Mouse (Mus musculus) midbrain, embryonic 13.5 days (tissue): ENCODE results near the gene Sorl1. TPM values are rescaled to one million over a fixed set of nuclear protein-coding genes. Genes with fewer than 3 reads are reported as not detected.
A peak's percentile ranks its signal among the peaks of the same experiment; 100 is the strongest.

Experiments used
- ATAC-seq: fragments of 200-750 bp; cut with Nextera tagmentation; 2 replicates; pipeline ENCODE4 v1.8.0; 2017; ENCODE audit warnings: mild to moderate bottlenecking, moderate TSS enrichment, moderate library complexity
- H3K27ac ChIP-seq: fragments of 300-500 bp; sonication (generic); 2 replicates; pipeline ENCODE4 v1.5.1; 2015; ENCODE audit warnings: inconsistent platforms, mild to moderate bottlenecking, moderate library complexity
- H3K27me3 ChIP-seq: fragments of 300-500 bp; sonication (generic); 2 replicates; pipeline ENCODE4 v1.6.1; 2015; ENCODE audit warnings: mild to moderate bottlenecking, inconsistent platforms
- H3K36me3 ChIP-seq: fragments of 300-500 bp; sonication (generic); 2 replicates; pipeline ENCODE4 v1.6.1; 2015; ENCODE audit warnings: mild to moderate bottlenecking, inconsistent platforms
- H3K4me1 ChIP-seq: fragments of 300-500 bp; sonication (generic); replicated peaks from 2 replicates; pipeline ENCODE4 v1.6.1; 2015; ENCODE audit warnings: inconsistent platforms
- H3K4me2 ChIP-seq: fragments of 300-500 bp; sonication (generic); replicated peaks from 2 replicates; pipeline ENCODE4 v1.6.1; 2015; ENCODE audit warnings: moderate library complexity, mild to moderate bottlenecking, inconsistent platforms
- H3K4me3 ChIP-seq: fragments of 300-500 bp; sonication (generic); replicated peaks from 2 replicates; pipeline ENCODE4 v1.5.1; 2015; ENCODE audit warnings: mild to moderate bottlenecking, inconsistent platforms
- H3K9ac ChIP-seq: fragments of 300-500 bp; sonication (generic); replicated peaks from 2 replicates; pipeline ENCODE4 v1.6.1; 2015; ENCODE audit warnings: mild to moderate bottlenecking, inconsistent platforms
- H3K9me3 ChIP-seq: fragments of 300-500 bp; sonication (generic); 2 replicates; pipeline ENCODE4 v1.6.1; 2016; ENCODE audit warnings: mild to moderate bottlenecking, inconsistent platforms
- WGBS: fragments of 180-500 bp; shearing (Covaris S2); methylation state at CpG from one replicate; pipeline ENCODE4 v1.1.7; 2015; 5-methylcytosine and 5-hydroxymethylcytosine counted together
- polyA plus RNA-seq: library from polyadenylated mRNA; unstranded; fragments of >200 nt; fragmentation: Nextera tagmentation; extraction: Ambion mirVana; gene quantifications from 2 replicates; pipeline ENCODE4 v1.2.1, GENCODE M21; 2015

The Sorl1 gene
- polyA plus RNA-seq, 1 experiment from 2014 or later = 5.4 TPM

DNA sequence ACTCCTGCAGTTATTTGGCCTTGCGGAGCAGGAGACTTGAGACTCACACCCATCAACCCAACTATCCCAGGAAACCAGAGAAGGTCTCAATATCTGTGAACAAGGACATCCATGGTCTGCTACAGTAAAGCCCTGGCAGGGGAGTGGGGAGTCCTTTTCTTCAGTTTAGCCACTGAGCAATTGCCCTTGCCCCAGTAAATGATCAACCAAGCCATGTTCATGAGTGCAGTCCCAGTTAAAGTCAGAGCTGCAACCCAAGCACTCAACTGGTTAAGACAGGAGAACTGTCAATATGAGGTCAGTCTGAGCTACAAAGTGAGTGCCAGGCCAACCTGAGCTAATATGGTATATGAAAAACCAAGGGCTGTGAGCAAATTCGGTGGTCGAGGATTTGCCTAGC lies 140.8 kb downstream of the Sorl1 start:
- no peak overlapping the region for H3K4me3 ChIP-seq
- no peaks in the 10 kb centered on the region for H3K27me3 ChIP-seq
- H3K4me1 ChIP-seq = no peaks in the 10 kb centered on the region
- H3K9ac ChIP-seq = no peak overlapping the region
- no peak overlapping the region for H3K4me2 ChIP-seq
- H3K9me3 ChIP-seq = no peaks in the 10 kb centered on the region
- H3K27ac ChIP-seq = no peak overlapping the region
- 88% methylated on average over 3 of the region's 3 CpGs for WGBS
- ATAC-seq = no peak
- peaks cover 16% of the 10 kb centered on the region for H3K36me3 ChIP-seq

DNA sequence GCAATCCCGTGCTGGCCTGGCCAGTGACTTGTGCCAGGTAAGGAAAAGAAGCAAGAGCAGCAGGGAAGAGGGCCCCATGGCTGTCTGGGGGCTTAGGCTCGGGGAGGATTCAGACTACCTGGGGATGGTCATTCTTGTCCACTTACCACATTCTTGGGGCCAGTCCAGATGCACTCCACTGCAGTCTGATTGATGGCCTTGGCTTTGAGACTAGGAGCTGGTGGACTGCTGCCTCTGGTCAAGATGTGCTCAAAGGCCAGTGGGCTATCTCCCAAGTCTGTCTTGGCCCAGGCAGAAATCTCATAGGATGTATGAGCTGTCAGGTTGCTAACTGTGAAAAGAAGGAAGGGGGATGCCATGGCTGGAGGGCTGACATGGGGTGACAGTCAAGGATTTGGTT lies 141.3 kb downstream of the Sorl1 start:
- H3K27me3 ChIP-seq = no peaks in the 10 kb centered on the region
- H3K4me2 ChIP-seq = no peak overlapping the region
- no peak overlapping the region for H3K9ac ChIP-seq
- peaks cover 19% of the 10 kb centered on the region for H3K36me3 ChIP-seq
- H3K9me3 ChIP-seq = peaks cover 2% of the 10 kb centered on the region; the same call in 1 of the 2 replicates
- no peak for ATAC-seq
- no peak overlapping the region for H3K27ac ChIP-seq
- no peak overlapping the region for H3K4me3 ChIP-seq
- WGBS = 86% methylated on average over 2 of the region's 2 CpGs
- H3K4me1 ChIP-seq = no peaks in the 10 kb centered on the region

DNA sequence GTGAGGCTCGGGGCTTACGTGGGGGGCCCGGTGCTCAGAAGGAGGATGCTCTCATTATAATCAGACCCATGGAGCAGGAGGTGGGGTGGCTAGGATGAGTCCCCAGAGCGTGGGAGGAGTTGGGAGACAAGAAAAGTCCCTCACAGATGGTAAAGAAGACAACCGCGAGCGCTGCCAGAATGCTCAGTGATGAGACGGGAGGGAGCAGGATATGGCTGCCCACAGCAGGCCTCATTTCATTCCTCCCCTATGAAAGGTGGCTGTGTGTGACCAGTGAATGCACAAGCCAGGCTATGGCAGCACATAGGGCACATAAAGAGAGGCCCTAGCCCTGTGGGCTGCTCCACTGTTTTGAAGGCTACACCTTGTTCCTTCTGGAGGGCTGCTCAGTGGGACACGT lies 142.1 kb downstream of the Sorl1 start:
- H3K9me3 ChIP-seq = peaks cover 4% of the 10 kb centered on the region; the same call in 1 of the 2 replicates
- WGBS = 86% methylated on average over 9 of the region's 9 CpGs
- no peak overlapping the region for H3K9ac ChIP-seq
- H3K4me2 ChIP-seq = no peak overlapping the region
- no peak overlapping the region for H3K27ac ChIP-seq
- ATAC-seq = no peak
- H3K4me3 ChIP-seq = no peak overlapping the region
- H3K27me3 ChIP-seq = no peaks in the 10 kb centered on the region
- peaks cover 25% of the 10 kb centered on the region for H3K36me3 ChIP-seq
- H3K4me1 ChIP-seq = no peaks in the 10 kb centered on the region

DNA sequence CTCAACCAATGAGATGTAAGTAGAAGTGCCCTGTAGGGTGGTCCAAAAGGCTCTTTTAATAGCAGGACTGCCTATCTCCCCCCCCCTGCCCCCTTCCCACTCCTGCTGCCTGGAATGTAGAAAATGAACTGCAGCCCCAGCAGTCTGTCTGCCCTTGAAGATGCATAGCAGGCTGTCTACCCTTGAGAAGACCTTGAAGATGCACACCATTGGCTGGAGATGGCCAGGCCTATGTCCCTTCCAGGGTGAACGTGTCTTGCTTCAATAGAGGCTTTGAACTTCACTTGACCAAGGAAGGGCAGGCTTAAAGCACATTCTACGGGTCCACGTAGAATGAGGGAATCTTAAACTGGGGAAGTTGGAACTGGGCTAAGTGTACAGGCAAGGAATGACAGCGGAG lies 142.8 kb downstream of the Sorl1 start:
- no peak overlapping the region for H3K4me2 ChIP-seq
- ATAC-seq = no peak
- H3K36me3 ChIP-seq = peaks cover 31% of the 10 kb centered on the region
- no peak overlapping the region for H3K9ac ChIP-seq
- peaks cover 4% of the 10 kb centered on the region; the same call in 1 of the 2 replicates for H3K9me3 ChIP-seq
- no peaks in the 10 kb centered on the region for H3K4me1 ChIP-seq
- no peak overlapping the region for H3K4me3 ChIP-seq
- no peaks in the 10 kb centered on the region for H3K27me3 ChIP-seq
- WGBS = 84% methylated on average over 4 of the region's 4 CpGs
- H3K27ac ChIP-seq = no peak overlapping the region

DNA sequence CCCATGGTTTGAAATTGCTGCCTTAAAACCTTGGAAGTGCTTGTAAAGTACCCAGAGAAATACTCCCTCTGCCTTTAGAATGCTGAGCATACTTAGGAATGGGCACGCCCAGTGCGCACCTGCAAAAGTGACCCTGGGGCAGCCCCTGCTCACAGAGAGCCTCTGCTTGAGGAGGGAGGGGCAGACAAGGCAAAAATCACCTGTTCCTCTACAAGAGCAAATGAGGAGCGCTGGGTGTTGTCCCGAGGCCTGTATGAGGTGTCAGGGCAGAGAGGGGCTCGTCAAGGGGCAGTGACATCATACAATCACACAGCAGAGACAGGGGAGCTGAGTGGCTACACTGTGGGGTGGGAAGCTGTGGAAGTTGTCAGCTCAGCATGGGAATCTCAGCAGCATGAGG lies 143.3 kb downstream of the Sorl1 start:
- Histone ChIP-seq H3K4me3 (no peak overlapping the region), H3K4me2 (no peak overlapping the region), H3K9ac (no peak overlapping the region), H3K4me1 (no peaks in the 10 kb centered on the region), H3K27me3 (no peaks in the 10 kb centered on the region), H3K27ac (no peak overlapping the region), H3K9me3 (peaks cover 4% of the 10 kb centered on the region; the same call in 1 of the 2 replicates), H3K36me3 (peaks cover 35% of the 10 kb centered on the region)
- 90% methylated on average over 5 of the region's 5 CpGs for WGBS
- ATAC-seq = no peak

DNA sequence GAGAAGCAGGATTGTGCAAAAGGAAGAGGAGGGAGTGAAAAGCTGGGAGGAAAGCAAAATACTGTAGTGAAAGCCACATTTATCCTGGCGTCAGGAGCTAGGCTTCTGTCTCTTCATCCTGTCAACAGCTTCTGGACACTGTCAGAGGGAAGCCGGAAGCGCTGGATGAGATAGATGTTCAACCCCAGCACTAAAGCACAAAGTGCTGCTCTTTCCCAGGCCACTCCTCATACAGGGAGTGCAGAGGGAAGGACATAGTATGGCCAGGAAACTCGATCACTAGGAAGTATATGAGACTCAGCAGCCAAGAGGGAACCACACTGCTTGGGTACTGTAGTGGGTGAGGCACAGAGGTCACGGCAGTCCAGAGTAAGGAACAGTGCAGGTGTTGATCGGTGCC lies 145.7 kb downstream of the Sorl1 start:
- H3K4me3 ChIP-seq = no peak overlapping the region
- H3K36me3 ChIP-seq = peaks cover 35% of the 10 kb centered on the region
- ATAC-seq = no peak

DNA sequence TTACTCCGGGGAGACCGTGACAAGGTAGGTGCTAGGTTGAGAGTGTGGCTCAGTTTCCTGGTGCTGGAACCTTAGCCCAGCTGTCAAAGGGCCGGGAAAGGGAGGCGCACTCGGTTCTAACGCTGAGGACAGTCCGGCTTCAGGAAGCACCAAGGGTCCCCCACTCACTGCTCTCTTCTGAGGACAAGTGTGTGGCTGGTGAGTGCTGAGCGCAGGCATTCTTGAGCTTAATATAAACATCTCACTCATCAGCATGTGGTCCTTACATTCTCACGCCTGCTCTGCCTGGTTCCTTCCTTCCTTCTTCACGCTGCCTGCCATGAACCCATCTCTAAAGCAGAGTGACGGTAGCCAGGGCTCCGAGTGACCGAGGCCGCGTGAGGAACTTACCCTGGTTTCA lies 148.1 kb downstream of the Sorl1 start:
- 89% methylated on average over 15 of the region's 15 CpGs for WGBS
- no peak for ATAC-seq
- Histone ChIP-seq H3K27ac (no peak overlapping the region), H3K27me3 (no peaks in the 10 kb centered on the region), H3K9me3 (peaks cover 4% of the 10 kb centered on the region; the same call in 1 of the 2 replicates), H3K36me3 (peaks cover 28% of the 10 kb centered on the region), H3K4me3 (no peak overlapping the region), H3K9ac (no peak overlapping the region), H3K4me2 (no peak overlapping the region), H3K4me1 (no peaks in the 10 kb centered on the region)

More for the DNA sequence above, 145.7 kb downstream of the Sorl1 start:
- 93% methylated on average over 6 of the region's 6 CpGs for WGBS
- Histone ChIP-seq H3K27me3 (no peaks in the 10 kb centered on the region), H3K9ac (no peak overlapping the region), H3K4me2 (no peak overlapping the region), H3K9me3 (peaks cover 4% of the 10 kb centered on the region; the same call in 1 of the 2 replicates), H3K27ac (no peak overlapping the region), H3K4me1 (no peaks in the 10 kb centered on the region)

DNA sequence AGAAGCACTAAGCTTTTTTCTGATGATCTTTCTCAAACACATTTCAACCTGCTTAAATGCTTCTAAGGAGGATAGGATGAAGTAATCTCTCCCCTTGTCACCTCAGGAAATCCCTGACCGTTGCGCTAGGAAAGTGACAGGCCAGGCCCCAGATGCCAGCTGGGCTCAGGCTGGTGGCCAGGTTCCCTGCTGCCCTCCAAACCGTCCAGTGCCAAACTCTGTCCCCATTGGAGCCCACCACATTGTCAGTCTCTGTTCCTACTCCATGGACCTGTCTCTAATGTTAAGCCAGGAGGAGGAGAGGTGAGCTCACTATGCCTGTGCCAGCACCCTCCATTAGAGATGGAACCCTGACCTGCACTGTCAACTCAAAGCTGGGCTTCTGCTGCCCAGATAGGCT lies 149.4 kb downstream of the Sorl1 start:
- H3K36me3 ChIP-seq = peaks cover 23% of the 10 kb centered on the region
- ATAC-seq = no peak
- H3K4me3 ChIP-seq = no peak overlapping the region
- no peak overlapping the region; the same call in 1 of the 2 replicates for H3K9ac ChIP-seq
- WGBS = 84% methylated on average over 3 of the region's 3 CpGs
- H3K4me1 ChIP-seq = no peaks in the 10 kb centered on the region
- H3K9me3 ChIP-seq = peaks cover 4% of the 10 kb centered on the region; the same call in 1 of the 2 replicates
- H3K27me3 ChIP-seq = no peaks in the 10 kb centered on the region
- no peak overlapping the region for H3K27ac ChIP-seq
- H3K4me2 ChIP-seq = no peak overlapping the region

DNA sequence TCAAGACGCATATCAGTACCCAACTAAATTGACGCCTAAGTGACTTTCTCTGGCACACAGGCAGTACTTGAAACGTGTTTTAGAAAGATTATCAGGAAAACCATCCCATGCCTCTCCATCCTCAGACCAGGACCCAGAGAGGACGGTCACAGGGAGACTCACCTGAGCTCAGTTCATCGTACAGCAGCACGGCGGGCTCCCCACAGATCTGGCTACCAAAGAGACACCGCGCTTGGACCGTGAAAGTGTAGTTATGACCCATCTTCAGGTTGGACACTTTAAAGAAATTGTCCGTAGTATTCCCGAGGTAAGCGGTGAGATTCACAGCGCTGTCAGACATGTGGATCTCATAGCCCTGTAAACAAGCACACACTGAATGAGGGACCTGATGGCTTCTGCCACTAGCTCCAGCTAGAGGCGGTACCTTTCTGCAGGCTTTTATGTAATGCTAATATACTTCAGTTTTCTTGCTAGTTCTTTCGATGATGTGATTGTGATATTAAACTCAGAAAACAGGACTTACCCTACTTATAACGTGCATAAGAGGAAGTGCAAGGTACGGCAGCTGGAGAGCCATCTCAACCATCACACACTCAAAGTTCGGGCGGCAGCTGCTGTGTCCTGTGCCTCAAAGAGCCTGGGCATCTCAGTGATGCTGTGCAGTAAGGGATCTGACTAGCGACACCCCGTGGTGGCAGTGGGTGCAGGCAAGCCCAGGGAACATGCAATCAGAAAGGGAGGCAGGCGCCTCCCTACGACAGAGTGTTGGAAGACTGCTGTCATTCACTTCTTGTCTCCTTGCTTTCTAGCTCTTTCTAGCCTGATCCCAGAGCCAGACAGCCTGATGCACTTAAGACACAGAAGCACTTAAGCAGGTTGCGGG lies 150.1 kb downstream of the Sorl1 start:
- peaks cover 4% of the 10 kb centered on the region; the same call in 1 of the 2 replicates for H3K9me3 ChIP-seq
- no peaks in the 10 kb centered on the region for H3K4me1 ChIP-seq
- H3K27me3 ChIP-seq = no peaks in the 10 kb centered on the region
- peaks cover 28% of the 10 kb centered on the region for H3K36me3 ChIP-seq
- no peak overlapping the region for H3K4me2 ChIP-seq
- peak; percentile 92 for ATAC-seq
- H3K27ac ChIP-seq = no peak overlapping the region
- 68% methylated on average over 25 of the region's 25 CpGs for WGBS
- no peak overlapping the region for H3K4me3 ChIP-seq
- no peak overlapping the region for H3K9ac ChIP-seq

DNA sequence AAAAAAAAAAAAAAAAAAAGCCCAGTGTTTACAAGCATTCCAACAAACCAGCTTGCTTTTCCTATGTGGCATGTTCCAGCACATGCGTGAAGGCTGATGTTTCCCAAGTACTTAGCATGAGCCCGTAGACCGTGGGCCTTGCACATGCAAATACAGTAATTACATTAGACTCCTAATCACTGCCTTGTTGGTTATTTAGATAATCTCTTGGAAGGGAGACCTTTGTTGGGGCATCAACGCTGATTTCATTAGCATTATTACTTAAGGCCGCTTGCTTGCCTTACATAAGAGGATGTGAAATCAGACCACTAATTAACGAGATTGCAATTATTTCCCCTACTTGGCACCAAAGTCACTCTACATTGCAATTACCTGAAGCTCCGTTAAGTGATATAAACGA lies 154.1 kb downstream of the Sorl1 start:
- Histone ChIP-seq H3K27ac (no peak overlapping the region), H3K36me3 (peaks cover 20% of the 10 kb centered on the region), H3K4me3 (no peak overlapping the region), H3K4me2 (no peak overlapping the region), H3K4me1 (no peaks in the 10 kb centered on the region), H3K27me3 (no peaks in the 10 kb centered on the region), H3K9me3 (no peaks in the 10 kb centered on the region), H3K9ac (no peak overlapping the region)
- WGBS = 86% methylated on average over 8 of the region's 8 CpGs
- no peak for ATAC-seq

DNA sequence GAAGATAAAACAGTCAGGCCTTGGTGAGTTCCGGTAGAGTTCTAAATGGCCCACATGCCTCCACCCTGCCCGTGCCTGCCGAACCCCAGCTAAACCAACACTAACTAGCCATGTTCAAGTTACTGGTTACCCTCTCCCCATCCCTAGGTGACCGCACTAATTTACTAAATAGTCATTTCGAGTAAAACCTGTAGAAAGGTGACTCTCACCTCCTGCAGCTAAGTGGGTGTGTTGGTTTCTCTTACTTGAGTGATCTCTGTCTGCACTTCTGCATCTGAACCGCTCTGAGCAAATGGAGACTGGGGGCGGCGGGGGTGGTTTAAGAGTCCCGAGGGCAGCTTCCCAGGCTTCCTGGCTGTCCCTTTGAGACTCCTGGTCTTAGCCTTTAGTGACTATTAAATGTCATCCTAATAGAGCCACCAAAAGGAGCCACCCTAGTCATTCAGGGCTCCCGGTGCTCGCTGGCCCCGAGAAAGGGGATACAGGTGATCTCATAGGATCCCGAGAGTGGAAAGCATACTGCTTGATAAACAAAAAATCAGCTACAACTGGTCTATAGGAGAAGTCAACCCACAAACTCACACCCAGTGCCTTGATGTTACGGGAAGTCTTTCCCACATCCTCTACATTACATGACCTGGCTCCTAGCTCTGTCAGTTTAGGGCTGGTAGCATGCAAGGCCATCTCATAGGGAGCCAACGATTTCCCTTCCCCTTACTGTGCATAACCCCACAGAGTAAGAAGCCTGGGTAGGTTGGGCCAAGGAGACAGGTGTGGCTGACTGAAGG lies 155.2 kb downstream of the Sorl1 start:
- Histone ChIP-seq H3K27me3 (no peaks in the 10 kb centered on the region), H3K4me1 (no peaks in the 10 kb centered on the region), H3K4me3 (no peak overlapping the region), H3K36me3 (peaks cover 20% of the 10 kb centered on the region), H3K4me2 (no peak overlapping the region), H3K27ac (no peak overlapping the region), H3K9ac (no peak overlapping the region), H3K9me3 (no peaks in the 10 kb centered on the region)
- ATAC-seq = no peak
- WGBS = 97% methylated on average over 15 of the region's 15 CpGs

DNA sequence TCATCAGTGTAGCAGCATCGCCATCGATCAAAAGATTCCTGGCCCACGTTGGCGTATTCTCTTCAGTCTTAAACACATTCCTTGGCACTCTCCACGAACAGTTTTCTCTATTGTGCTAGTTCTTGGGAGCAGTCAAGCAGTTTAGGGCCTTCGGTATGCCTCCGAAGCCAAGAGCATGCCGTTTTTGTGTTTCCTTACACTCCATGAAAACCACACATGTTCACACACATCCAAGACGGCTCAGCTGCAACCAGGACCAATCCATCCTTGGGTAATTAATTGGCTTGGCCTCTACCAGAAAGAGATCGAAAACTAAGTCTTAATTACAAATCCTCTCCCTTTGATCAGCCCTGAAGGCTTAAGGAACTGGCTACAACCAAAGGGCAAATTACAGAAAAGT lies 162.8 kb downstream of the Sorl1 start:
- H3K4me2 ChIP-seq = no peak overlapping the region
- H3K9ac ChIP-seq = no peak overlapping the region
- 59% methylated on average over 10 of the region's 10 CpGs for WGBS
- no peak overlapping the region for H3K4me3 ChIP-seq
- H3K36me3 ChIP-seq = no peaks in the 10 kb centered on the region
- H3K9me3 ChIP-seq = no peaks in the 10 kb centered on the region
- H3K27me3 ChIP-seq = no peaks in the 10 kb centered on the region
- H3K4me1 ChIP-seq = peaks cover 5% of the 10 kb centered on the region
- ATAC-seq = no peak
- H3K27ac ChIP-seq = no peak overlapping the region
